Mouse (Mus musculus) megakaryocyte progenitor cell, adult 5-6 weeks (primary cell): ENCODE results near the gene Olfr361. TPM values are rescaled to one million over a fixed set of nuclear protein-coding genes. Genes with fewer than 3 reads are reported as not detected.
"Not testable (repeated sequence)": the region's sequence is repeated elsewhere in the genome, so short reads cannot be mapped to it uniquely, and the experiment has no call there.

ENCODE experiments used
- ATAC-seq: replicated peaks from 2 replicates; pipeline ENCODE4 v1.8.0; 2016; ENCODE audit warnings: mild to moderate bottlenecking, moderate TSS enrichment, inconsistent platforms; ENCODE audit not compliant: poor library complexity
- total RNA-seq, 2 experiments: library from RNA; stranded (forward) in 1 of 2; stranded (reverse) in 1 of 2; fragments of 157-497, 149-512 nt in 1 of 2; fragments of 200-1000 nt in 1 of 2; gene quantifications; 2 replicates each; pipeline versions ENCODE4 v1.2.3 to v1.2.4; 2015 to 2017

Olfr361 gene
- total RNA-seq (2015), result not detected in 2 replicates
- total RNA-seq (2017), result not detected in 2 replicates

DNA sequence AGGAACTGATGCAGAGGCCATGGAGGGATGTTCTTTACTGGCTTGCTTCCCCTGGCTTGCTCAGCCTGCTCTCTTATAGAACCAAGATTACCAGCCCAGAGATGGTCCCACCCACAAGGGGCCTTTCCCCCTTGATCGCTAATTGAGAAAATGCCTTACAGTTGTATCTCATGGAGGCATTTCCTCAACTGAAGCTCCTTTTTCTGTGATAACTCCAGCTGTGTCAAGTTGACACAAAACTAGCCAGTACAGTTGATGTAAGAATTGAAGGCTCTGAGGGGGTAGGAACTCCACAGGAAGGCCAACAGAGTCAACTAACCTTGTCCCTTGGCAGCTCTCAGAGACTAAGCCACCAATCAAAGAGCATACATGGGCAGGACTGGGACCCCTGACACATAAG lies at the start of gene Olfr361:
Gene Olfr361 (minus strand): TSS at position 101 of the 400 bp plus-strand sequence.
- not testable (repeated sequence) for ATAC-seq

DNA sequence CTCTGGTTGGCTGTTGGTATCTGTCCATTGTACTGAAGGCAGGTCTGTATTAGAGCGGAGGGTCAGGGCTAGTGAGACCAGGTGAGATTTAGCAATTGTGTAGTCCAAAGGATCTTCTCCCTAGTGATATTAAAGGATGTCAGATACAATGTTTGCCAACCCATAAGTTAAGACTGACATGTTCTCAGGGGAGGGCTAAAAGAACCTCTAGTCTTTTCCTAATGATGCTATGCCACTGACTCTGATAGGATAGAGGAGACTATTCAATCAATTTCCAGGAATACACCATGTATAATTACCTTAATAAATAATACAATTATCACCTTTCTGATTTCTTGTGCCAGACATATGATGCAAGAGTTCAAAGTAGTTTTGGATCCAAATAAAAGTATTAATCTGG lies 28.7 kb upstream of the Olfr361 start, which contains the start of gene Olfr362:
Gene Olfr362 (minus strand): TSS at position 101 of the 400 bp plus-strand sequence.
- ATAC-seq, result no peak

- ATAC-seq, result no peak
These were observed 23.6 kb downstream of the Olfr361 start, which contains the start of gene Olfr360 for GRCm38 (mm10) chr2:37065446-37065845. Olfr360 (plus strand) TSS chr2:37065746.

Other genes starting within 250 kb of the Olfr361 start
- not detected in 2 replicates for gene Olfr350, start 243.0 kb downstream of the Olfr361 start, total RNA-seq (2015)
- gene Olfr350, start 243.0 kb downstream of the Olfr361 start, total RNA-seq (2017), result not detected in 2 replicates
- gene Olfr351, start 226.6 kb downstream of the Olfr361 start, total RNA-seq (2015), result not detected in 2 replicates
- not detected in 2 replicates for gene Olfr351, start 226.6 kb downstream of the Olfr361 start, total RNA-seq (2017)
- gene Olfr352, start 220.8 kb downstream of the Olfr361 start, total RNA-seq (2015), result not detected in 2 replicates
- gene Olfr352, start 220.8 kb downstream of the Olfr361 start, total RNA-seq (2017), result not detected in 2 replicates
- not detected in 2 replicates for gene Olfr353, start 196.4 kb downstream of the Olfr361 start, total RNA-seq (2015)
- not detected in 2 replicates for gene Olfr353, start 196.4 kb downstream of the Olfr361 start, total RNA-seq (2017)
- gene Olfr354, start 183.6 kb downstream of the Olfr361 start, total RNA-seq (2015), result 0.07 TPM in 1 of 2 replicates, not detected in the other
- gene Olfr354, start 183.6 kb downstream of the Olfr361 start, total RNA-seq (2017), result not detected in 2 replicates
- not detected in 2 replicates for gene Olfr355, start 160.4 kb downstream of the Olfr361 start, total RNA-seq (2015)
- gene Olfr355, start 160.4 kb downstream of the Olfr361 start, total RNA-seq (2017), result not detected in 2 replicates
- gene Olfr356, start 152.2 kb downstream of the Olfr361 start, total RNA-seq (2015), result not detected in 2 replicates
- not detected in 2 replicates for gene Olfr356, start 152.2 kb downstream of the Olfr361 start, total RNA-seq (2017)
- not detected in 2 replicates for gene Olfr357, start 95.5 kb downstream of the Olfr361 start, total RNA-seq (2015)
- gene Olfr357, start 95.5 kb downstream of the Olfr361 start, total RNA-seq (2017), result not detected in 2 replicates
- not detected in 2 replicates for gene Olfr358, start 80.0 kb downstream of the Olfr361 start, total RNA-seq (2015)
- gene Olfr358, start 80.0 kb downstream of the Olfr361 start, total RNA-seq (2017), result not detected in 2 replicates
- not detected in 2 replicates for gene Olfr360, start 23.5 kb downstream of the Olfr361 start, total RNA-seq (2015)
- not detected in 2 replicates for gene Olfr360, start 23.5 kb downstream of the Olfr361 start, total RNA-seq (2017)
- not detected in 2 replicates for gene Olfr362, start 28.6 kb upstream of the Olfr361 start, total RNA-seq (2015)
- gene Olfr362, start 28.6 kb upstream of the Olfr361 start, total RNA-seq (2017), result not detected in 2 replicates
- not detected in 2 replicates for gene Olfr364-ps1, start 50.0 kb upstream of the Olfr361 start, total RNA-seq (2015)
- gene Olfr364-ps1, start 50.0 kb upstream of the Olfr361 start, total RNA-seq (2017), result not detected in 2 replicates
- 0.05 TPM in 1 of 2 replicates, not detected in the other for gene Olfr365, start 98.9 kb upstream of the Olfr361 start, total RNA-seq (2015)
- gene Olfr365, start 98.9 kb upstream of the Olfr361 start, total RNA-seq (2017), result not detected in 2 replicates
- gene Olfr366, start 122.3 kb upstream of the Olfr361 start, total RNA-seq (2015), result not detected in 2 replicates
- gene Olfr366, start 122.3 kb upstream of the Olfr361 start, total RNA-seq (2017), result not detected in 2 replicates
- gene Olfr368, start 237.2 kb upstream of the Olfr361 start, total RNA-seq (2015), result not detected in 2 replicates
- gene Olfr368, start 237.2 kb upstream of the Olfr361 start, total RNA-seq (2017), result not detected in 2 replicates